Mouse (Mus musculus) testis, adult 2 months (tissue): ENCODE results near the gene Aig1. TPM values are rescaled to one million over a fixed set of nuclear protein-coding genes. Genes with fewer than 3 reads are reported as not detected.

Source experiments
- H3K27ac ChIP-seq: fragments of 200-500 bp; 2 replicates; pipeline ENCODE4 v1.5.1; 2012; ENCODE audit warnings: low read depth, low read length; ENCODE audit not compliant: control insufficient read depth, insufficient read depth
- H3K27me3 ChIP-seq: fragments of 200-500 bp; 2 replicates; pipeline ENCODE4 v1.6.1; 2012; ENCODE audit warnings: mild to moderate bottlenecking, low read length, moderate library complexity; ENCODE audit not compliant: control insufficient read depth, insufficient read depth
- H3K36me3 ChIP-seq: fragments of 200-500 bp; 2 replicates; pipeline ENCODE4 v1.6.1; 2012; ENCODE audit warnings: mild to moderate bottlenecking, low read length; ENCODE audit not compliant: control insufficient read depth, insufficient read depth
- H3K4me1 ChIP-seq: fragments of 200-500 bp; 2 replicates; pipeline ENCODE4 v1.6.1; 2012; ENCODE audit warnings: low read length; ENCODE audit not compliant: control insufficient read depth, insufficient read depth
- H3K4me3 ChIP-seq: fragments of 200-500 bp; 2 replicates; pipeline ENCODE4 v1.5.1; 2012; ENCODE audit warnings: low read depth, mild to moderate bottlenecking, low read length, moderate library complexity, mixed read lengths; ENCODE audit not compliant: control insufficient read depth
- CTCF ChIP-seq: fragments of 200-500 bp; IDR thresholded peaks from 2 replicates; pipeline ENCODE4 v1.5.1; 2012; ENCODE audit warnings: low read depth, mild to moderate bottlenecking, inconsistent platforms, low read length, moderate library complexity; ENCODE audit not compliant: control insufficient read depth, insufficient read depth, insufficient replicate concordance
- POLR2A ChIP-seq: fragments of 200-500 bp; IDR thresholded peaks from 2 replicates; pipeline ENCODE4 v1.6.1; 2012; ENCODE audit warnings: low read depth, mild to moderate bottlenecking, inconsistent platforms, low read length, moderate library complexity; ENCODE audit not compliant: control insufficient read depth
- polyA plus RNA-seq: library from polyadenylated mRNA; depleted of rRNA; stranded (reverse); fragments of >200 nt; gene quantifications from 2 replicates; pipeline ENCODE4 v1.2.3, GENCODE M21; 2012

The Aig1 gene
- polyA plus RNA-seq, 1 experiment: 2.4 TPM

DNA sequence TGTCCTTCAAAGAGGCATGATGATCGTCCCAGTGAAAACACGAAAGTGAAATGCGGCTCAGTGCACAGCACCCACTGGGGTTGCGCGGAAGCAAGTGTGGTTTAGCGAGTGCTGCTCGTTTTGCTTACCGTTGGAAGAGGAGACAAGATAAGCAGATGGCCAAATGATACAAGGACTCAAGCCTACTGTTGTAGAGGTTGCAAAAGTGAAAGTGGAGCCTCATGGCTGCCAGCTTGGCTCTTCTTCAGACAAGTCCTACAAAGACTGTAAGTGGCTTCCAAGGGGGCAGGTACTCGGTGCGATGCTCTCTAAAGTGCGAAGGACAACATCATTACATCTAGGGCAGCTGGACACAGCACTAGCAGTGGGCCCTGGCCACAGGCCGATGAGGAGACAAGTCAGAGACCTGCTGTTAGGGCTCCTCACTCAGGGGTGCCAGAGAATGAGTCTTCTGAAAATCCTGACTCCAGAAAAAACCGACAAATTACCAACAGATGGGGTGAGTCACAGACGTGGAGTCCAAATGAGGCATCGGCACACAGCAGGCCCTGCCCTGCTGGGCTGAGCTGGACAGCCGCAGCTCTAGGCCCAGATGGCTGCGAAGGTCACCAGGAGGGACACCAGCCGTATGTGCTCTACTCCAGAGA lies 129.2 kb downstream of the Aig1 start:
- TF ChIP-seq CTCF (no peak), POLR2A (no peak)
- no peaks in the 10 kb centered on the region for H3K4me1 ChIP-seq

DNA sequence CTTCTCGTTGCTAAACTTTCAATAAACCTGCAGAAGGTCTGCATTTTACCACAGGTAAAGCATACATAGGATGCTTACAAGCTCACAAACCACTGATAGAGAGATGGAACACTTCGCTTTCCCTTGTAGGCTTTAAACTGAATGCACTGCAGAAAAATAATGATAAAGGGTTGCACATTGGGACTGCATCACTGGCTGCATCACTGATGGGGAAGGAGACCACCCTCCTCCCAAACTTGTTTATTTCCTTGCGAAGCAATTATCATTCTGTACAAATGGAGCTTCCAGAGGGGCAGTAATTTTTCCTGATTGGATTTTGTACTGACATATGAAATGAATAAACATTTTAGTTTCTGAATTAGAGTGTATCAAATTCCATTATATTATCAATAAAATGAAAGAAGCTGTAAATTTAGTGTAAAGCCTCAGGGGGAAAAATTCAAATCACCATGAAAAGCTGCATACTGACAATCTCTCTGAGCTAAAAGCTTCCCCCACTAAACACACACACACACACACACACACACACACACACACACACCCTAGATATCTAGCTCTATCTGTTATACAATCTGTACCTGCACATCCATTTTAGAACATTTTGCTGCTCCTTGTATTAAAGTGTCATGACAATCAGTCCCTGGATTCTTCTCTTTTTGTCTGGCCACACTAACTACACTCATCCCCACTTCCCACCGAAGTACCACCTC lies 138.6 kb downstream of the Aig1 start:
- H3K4me1 ChIP-seq: no peaks in the 10 kb centered on the region
- H3K27me3 ChIP-seq: no peaks in the 10 kb centered on the region
- no peak overlapping the region for H3K4me3 ChIP-seq
- TF ChIP-seq CTCF: no peak
- no peak for TF ChIP-seq POLR2A
- H3K27ac ChIP-seq: no peak overlapping the region
- no peaks in the 10 kb centered on the region for H3K36me3 ChIP-seq

More for the DNA sequence above, 129.2 kb downstream of the Aig1 start:
- H3K4me3 ChIP-seq: no peak overlapping the region
- no peaks in the 10 kb centered on the region for H3K27me3 ChIP-seq
- no peak overlapping the region for H3K27ac ChIP-seq
- H3K36me3 ChIP-seq: no peaks in the 10 kb centered on the region

DNA sequence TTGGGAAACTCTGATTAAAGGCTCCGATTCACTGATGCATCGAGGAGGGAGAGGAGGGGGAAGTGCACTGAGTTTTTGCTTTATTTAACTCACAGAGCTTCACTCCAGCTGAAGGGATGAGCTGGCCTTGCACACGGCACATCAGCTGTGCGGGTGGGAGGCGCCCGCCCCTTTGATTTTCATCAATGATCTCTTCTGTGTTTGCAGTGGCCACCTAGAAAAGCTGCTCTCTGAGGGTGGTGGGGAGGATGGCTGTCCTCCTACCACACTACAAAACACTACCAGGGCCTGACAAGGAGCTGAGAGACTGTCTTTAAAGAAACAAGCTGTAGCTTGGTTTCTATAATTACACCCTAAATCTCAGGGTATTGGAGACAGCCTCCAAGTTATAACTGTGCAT lies 141.1 kb downstream of the Aig1 start:
- Histone ChIP-seq H3K4me3 (no peak overlapping the region), H3K27ac (no peak overlapping the region), H3K36me3 (no peaks in the 10 kb centered on the region), H3K27me3 (no peaks in the 10 kb centered on the region), H3K4me1 (no peaks in the 10 kb centered on the region)
- TF ChIP-seq POLR2A: no peak
- no peak for TF ChIP-seq CTCF

DNA sequence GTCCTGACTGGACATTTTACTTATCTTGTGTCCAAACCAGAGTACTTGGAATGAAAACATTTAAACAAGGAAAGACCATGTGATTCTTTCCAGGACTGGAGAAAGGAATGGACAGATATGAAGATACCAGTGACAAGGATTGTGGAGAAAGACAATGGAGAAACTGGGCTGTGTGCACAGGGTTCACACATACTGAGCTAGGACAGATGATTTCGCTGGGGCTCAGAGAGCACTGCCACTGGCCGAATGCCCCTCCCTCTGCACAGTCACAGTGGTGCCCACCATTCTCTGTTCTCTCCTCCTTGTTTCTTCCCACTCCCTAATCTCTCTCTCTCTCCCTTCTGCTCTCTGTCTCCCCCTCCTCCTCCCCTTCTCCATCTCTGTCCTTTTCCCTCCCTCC lies 142.6 kb downstream of the Aig1 start:
- Histone ChIP-seq H3K27ac (no peak overlapping the region), H3K4me3 (no peak overlapping the region), H3K36me3 (no peaks in the 10 kb centered on the region), H3K27me3 (no peaks in the 10 kb centered on the region), H3K4me1 (no peaks in the 10 kb centered on the region)
- TF ChIP-seq POLR2A: no peak
- no peak for TF ChIP-seq CTCF

DNA sequence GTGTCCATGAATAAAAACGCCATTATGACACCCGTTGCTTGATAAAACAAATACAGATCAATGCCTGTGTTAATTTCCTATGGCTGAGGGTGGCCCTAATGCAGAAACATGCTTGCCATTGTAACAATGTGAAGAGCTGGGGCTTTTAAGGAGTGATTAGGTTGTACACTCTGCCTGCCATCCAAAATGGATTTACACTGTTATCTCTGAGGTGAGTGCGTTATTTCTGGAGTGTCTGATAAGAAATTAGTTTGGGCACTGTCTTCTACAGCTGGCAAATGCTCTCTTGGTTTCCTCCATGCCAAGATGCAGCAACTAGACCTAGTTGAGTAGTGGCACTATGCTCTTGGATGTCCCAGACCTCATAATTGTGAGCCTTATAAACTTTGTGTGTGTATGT lies 143.5 kb downstream of the Aig1 start:
- TF ChIP-seq POLR2A (no peak), CTCF (no peak)
- Histone ChIP-seq H3K4me3 (no peak overlapping the region), H3K36me3 (no peaks in the 10 kb centered on the region)

DNA sequence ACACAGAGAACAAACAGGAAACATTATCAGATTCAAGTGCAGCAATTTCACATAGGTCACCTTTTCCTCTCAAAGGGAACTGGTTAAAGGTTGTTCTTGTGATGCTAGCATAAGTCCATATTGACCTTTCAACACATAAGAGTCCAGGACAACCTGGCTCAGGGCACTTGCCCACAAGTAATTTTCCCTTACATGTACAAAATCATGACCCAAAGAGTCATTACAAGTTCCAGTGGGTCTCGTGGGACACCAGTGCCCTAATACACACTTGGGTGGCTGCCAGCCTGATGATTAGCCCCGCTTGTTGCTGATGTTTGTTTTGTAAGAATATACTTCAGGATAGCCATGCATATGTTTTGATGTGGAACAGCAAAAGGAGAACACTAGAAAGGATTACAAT lies 152.6 kb downstream of the Aig1 start:
- TF ChIP-seq CTCF (no peak), POLR2A (no peak)
- no peak overlapping the region for H3K4me3 ChIP-seq
- H3K27ac ChIP-seq: no peak overlapping the region
- no peaks in the 10 kb centered on the region for H3K4me1 ChIP-seq
- H3K36me3 ChIP-seq: no peaks in the 10 kb centered on the region
- no peaks in the 10 kb centered on the region for H3K27me3 ChIP-seq

More for the DNA sequence above, 143.5 kb downstream of the Aig1 start:
- Histone ChIP-seq H3K4me1 (no peaks in the 10 kb centered on the region), H3K27me3 (no peaks in the 10 kb centered on the region), H3K27ac (no peak overlapping the region)

DNA sequence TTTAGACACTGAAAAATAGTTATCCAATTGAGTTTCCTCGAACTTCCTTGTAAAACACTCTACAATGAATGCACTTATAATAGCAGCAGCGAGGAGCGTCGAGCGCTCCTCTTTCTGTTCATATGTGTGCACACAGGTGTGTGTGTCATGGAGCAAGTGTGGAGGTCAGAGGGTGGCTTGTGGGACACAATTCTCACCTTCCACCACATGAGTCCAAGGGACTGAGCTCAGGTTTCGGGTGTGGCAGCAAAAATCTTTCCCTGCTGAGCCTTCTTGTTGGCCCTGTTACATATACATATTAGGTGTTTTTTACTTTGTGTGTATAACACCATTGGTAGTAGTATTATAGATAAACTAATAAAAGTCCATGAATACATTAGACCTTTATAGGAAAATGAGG lies 153.2 kb downstream of the Aig1 start:
- TF ChIP-seq CTCF: no peak
- H3K4me3 ChIP-seq: no peak overlapping the region
- H3K36me3 ChIP-seq: no peaks in the 10 kb centered on the region
- no peaks in the 10 kb centered on the region for H3K4me1 ChIP-seq
- H3K27ac ChIP-seq: no peak overlapping the region
- H3K27me3 ChIP-seq: no peaks in the 10 kb centered on the region
